Mouse (Mus musculus) cerebellum, adult 9-10 months (tissue): ENCODE measurements around the gene Zfp318.

ENCODE experiments used
- DNase-seq: peaks from one replicate; pipeline ENCODE4 v3.0.0; 2022

Zfp318 gene

DNA sequence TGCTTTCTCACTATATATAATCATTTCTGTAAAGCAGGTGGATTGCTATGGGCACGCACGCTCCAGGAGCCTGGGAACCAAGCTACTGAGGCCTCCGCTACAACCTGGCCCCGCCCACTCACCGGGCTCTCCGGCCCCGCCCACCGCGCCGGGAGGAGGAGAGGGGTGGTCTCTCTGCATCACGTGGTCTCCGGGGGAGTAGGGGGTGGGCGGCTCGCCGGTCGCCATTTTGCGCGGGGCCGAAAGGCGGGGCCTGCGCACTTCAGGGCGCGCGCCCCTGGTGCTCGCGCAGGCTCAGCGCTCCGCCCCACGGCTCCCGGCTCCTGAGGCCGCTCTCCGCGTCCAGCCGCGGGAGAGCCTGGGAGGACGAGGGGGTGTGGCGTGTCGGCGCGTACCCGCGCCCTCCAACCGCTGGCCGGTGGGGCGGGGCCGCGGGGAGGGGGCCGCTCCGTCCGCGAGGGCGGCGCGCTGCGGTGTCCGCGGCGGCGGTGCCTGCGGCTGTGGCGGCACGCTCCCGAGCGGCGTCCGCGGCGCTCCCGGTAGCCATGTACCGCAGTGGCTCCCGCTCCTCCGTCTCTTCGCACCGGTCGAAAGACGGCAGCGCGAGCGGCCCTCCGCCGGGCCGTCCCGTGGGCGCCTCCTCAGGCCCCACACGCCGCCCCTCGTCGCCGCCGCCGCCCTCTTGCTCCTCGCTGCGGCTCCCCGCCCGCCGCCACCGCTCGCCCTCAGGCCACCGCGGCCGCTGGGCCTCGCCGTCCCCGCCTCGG, at the start of gene Zfp318:
Gene Zfp318 (plus strand): TSS at position 438 of the 767 bp plus-strand sequence.
- peak; percentile 96 for DNase-seq

DNA sequence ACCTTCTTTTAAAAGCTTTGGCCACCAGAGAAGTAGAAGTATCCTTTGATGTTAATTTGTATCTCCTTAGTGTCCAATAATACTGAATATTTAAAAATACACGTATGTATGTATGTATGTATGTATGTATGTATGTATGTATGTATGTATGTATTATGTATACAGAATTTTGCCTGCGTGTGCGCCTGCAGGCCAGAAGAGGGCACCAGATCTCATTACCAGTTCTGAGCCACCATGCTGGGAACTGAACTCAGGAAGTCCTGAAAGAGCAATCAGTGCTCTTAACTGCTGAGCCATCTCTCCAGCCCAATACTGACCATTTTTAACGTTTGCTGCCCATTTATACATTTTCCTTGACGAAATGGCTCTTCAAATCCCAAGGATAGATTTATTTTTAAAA, 47.1 kb upstream of the Zfp318 start:
- no peak for DNase-seq

DNA sequence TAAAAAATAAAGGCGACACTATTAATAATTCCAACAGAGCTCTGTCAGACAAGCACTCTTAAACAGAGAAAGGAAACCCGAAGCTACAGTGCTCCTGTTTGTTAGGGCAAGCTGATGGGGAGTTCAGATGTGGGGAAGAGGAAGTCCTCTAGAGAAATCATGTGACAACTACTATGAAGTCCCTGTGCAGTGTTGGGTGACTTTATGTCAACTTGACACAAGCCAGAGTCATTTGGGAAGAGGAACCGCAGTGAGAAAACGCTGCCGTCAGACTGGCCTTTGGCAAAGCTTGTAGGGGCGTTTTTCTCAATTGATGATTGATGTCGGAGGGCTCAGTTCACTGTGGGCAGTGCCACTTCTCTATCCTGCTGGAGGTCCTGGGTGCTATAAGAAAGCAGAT, 42.3 kb upstream of the Zfp318 start:
- no peak for DNase-seq

DNA sequence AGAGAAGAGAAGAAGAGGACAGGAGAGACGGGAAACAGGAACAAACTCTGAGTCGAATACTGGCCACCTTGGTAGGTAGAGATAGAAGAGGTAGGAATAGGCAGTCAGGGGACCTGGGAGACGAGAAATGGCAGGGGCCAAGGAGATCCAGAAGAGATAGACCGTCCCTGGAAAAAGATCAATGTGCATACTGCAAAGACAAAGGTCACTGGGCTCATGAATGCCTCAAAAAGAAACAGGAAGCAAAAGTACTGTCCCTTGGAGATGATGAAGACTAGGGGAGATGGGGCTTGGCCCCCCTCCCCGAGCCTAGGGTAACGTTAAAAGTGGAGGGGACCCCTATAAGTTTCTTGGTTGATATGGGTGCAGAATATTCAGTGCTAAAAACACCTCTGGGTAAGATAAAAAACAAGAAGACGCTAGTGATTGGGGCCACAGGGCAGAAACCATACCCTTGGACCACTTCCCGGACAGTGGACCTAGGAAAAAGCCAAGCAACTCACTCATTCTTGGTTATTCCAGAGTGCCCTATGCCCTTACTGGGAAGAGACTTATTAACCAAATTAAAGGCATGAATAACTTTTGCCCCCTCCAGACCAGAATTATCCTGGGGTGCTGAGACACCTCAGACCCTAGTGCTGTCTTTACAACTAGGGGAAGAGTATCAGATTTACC, 32.4 kb upstream of the Zfp318 start:
- DNase-seq = no peak

DNA sequence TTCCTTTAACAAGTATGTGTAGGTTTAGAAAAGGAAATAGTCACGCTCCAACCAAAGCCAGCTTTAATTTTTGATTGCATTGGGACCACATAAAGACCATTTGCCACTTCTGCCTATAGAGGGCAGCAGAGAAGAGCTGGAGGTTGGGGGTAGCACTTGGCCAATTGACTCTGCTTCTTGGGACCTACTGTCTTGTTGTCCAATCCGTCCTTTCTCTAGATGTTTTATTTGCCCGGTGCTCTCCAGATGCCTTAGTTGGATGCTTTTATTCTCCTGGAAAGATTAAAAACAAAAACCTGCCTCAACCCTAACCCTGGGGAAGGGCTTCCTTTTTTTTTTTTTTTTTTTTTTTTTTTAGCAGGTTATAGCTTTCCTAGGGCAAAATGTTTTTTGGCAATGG, 11.7 kb upstream of the Zfp318 start:
- no peak for DNase-seq

DNA sequence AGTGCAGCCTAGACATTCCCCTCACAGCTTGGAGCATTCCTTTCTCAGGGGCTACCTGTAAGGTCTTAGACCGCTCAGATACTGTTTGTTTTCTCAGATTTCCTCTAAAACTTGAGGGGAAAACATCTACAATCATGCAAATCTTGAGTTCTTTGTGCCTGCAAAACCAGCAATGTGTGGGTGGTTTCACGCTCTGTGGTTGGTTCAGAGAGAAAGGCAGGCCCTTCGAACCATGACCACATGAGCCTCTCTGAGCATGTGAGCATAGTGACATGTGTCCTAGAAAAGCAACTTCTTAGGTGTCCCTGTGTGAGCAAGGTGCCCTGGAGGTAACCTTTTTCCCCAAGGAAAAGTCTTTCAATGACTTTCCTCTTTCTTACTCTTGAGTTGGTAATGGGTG, 5.0 kb upstream of the Zfp318 start:
- no peak for DNase-seq

DNA sequence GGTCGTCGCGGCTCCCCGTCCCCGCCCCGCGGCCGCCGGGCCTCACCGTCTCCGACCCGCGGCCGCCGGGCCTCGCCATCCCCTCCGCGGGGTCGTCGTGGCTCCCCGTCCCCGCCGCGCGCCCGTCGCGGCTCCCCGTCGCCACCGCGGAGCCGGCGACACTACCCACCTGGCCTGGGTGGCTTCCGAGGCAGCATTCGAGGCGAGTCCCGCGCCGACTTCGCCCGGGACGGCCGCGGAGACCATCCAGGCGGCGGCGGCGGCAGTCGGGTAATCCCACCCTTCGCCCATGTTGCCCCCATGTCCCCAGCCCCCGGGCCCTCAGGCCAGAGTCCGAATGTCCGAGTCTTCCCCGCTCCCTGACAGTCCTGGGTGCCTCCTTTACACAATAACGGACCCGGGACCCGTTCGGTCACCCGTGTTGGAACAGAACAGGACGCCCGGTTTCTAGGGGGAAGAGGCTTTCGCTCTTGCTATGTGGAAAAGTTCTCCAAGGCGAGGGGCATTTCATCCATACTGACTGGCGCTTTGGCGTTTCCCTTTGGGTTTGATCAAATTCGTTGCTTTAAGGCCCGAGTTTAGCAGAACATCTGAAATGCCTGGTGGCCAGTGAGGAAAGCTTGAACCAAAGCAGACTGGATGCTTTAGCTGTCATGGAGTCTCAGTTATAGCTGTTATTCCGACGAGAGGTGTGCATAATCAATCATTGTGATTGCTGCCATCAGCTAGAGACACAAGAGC, 700 bp downstream of the Zfp318 start:
- peak; percentile 26 for DNase-seq

DNA sequence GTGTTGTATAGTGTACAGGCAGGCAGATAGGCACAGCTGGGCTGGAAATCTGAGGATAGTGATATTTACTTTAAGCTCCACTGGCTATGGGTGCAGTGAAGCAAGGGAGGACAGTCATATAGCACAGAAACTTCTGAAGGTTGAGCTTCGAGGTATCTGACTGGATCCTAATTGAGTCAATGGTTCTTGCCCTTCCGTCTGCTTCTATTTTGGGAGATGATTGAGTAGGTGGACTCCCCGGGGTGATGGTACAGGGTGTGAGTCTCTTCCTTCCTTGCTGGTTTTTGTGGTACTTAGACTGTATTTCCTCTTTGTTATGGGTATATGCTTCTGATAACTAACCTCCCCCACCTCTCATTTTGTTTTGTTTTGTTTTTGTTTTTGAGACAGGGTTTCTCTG, 4.7 kb downstream of the Zfp318 start:
- DNase-seq = no peak

DNA sequence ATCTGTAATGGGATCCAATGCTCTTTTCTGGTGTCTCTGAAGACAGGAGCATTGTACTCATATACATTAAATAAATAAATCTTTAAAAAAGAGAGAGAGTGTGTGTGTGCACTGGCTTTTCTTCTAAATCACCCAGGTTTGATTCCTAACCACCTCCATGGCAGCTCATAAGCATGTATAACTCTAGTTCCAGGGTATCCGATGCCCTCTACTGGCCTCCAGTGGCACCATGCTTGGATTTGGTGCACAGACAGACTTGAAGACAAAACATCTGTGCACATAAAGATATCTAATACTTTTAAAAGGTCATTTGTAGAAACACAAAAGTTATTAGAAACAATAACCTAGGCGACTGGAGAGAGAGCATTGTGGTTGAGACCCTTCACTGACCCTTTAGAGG, 9.5 kb downstream of the Zfp318 start:
- DNase-seq = peak; percentile 43

DNA sequence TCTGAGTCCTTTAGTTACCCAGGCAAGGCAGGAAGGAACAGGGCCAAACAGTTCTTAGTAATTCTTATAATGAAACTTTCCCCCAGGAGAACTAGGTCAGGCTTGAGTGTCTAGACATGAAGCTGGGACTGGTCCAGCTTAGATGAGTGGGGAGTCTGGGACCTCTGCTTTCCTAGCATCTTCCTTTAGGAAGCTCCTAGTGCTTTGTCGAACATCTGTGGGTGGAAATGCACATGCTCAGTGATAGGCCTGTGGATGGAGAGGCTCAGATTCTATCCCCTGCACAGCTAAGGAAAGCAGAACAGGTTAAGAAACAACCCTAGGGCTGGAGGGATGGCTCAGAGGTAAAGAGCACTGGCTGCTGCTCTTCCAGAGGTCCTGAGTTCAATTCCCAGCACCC, 11.1 kb downstream of the Zfp318 start:
- no peak for DNase-seq

DNA sequence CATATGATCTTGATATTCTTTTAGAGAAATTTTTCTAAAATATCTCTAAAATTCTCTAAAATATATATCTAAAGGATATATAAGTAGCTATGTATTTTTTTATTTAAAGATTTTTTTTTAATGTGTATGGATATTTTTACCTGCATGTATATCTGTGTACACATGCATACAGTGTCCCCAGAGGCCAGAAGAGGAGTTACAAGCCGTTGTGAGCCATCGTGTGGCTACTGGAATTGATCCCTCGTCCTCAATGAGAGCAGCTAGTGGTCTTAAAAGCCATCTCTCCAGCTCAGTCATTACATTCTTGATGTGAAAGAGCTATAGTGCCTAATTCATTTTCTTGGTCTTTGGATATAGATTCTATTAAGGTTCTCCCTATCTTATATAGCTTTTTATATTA, 24.9 kb downstream of the Zfp318 start:
- no peak for DNase-seq

DNA sequence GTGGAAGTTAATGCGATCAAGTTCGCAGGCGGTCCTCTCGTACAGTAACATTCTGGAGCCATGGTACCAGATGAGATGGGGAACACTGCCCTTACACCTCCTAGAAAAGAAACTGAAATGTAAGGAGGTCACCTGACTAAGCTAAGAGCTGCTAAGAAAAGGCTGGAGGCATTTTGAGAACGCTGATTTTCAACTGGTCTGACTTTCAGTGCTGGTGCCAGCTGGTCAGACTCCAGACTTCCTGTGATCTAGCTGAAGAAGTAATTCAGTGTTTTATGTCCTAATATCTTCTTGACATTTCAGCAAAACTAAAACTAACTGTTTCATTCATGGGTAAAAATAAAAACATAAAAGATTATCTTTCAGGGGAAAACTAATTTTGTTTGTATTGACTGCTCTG, 35.1 kb downstream of the Zfp318 start:
- DNase-seq = no peak

DNA sequence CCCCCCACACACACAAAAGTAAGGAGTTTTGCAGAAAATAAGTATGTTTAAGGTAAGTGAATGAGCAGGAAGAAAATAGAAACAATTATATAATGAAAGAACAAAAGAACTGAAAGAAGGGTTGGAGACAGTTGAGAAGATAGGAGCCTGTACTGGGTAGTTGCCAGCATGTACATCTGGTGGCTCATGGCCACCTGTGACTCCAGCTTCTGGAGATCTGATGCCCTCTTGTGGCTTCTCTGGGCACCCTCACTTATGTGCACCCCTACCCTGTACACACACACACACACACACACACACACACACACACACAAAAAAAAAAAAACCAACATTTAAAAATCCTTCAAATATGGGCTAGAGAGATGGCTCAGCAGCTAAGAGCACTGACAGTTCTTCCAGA, 36.2 kb downstream of the Zfp318 start:
- DNase-seq = no peak

DNA sequence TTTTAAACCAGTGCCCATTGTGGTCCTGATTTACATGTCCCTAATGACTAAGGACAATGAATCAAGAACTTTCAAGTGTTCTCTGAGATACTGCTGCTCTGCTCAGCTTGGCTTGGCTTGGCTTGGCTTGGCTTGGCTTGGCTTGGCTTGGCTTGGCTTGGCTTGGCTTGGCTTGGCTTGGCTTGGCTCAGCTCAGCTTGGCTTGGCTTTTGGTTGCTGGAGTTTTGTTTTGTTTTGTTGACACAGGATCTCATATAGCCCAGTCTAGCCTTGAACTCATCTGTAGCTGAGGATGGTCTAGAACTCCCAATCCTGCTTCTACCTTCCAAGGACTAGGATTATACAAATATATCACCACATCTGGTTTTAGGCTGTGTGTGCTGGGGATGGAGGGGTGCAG, 43.0 kb downstream of the Zfp318 start:
- DNase-seq = no peak

DNA sequence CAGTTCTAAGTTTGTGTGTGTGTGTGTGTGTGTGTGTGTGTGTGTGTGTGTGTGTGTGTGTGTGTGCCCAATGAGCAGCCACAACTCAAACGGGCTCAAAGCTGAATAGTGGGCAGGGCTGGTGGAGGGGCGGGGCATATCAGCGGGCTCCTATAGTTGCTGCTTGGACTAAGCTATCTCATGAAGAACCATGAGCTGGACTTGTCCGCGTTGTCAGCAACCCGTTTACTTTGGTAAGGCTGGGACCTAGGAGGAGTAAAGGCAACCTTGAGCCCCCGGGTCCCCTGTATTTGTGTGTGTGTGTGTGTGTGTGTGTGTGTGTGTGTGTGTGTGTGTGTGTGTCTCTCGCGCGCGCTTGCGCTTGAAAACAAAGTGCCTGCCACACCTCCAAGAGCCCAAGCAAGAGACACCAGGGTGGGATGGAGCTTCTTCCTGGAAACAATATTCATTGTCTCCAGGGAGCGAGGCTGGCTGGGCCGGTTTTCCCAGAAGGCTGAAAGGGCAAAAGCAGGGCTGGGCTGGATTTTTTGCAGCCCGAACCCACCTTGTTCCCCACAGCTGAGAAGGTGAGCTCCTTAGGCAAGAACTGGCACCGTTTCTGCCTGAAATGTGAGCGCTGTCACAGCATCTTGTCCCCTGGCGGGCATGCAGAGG, 45.4 kb downstream of the Zfp318 start, which contains the start of gene Crip3:
Gene Crip3 (plus strand): TSS at position 166 of the 654 bp plus-strand sequence.
- no peak for DNase-seq

DNA sequence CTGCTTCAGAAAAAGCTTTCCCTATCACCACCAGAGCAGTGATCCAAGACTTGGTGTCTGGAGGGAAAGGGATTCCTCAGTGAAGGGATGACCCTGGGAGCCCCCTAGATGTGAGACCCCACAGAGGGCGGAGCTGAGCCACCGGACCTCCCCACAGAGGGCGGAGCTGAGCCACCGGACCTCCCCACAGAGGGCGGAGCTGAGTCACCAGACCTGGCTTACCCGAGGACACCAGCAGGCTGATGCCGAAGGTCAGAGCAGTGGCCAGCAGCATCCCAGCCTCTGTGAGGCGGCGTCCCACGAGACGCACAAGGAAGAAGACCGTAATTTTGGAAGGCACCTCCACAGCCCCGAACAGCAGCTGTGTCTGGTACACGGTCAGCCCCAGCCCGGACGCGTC, 50.1 kb downstream of the Zfp318 start:
- no peak for DNase-seq

DNA sequence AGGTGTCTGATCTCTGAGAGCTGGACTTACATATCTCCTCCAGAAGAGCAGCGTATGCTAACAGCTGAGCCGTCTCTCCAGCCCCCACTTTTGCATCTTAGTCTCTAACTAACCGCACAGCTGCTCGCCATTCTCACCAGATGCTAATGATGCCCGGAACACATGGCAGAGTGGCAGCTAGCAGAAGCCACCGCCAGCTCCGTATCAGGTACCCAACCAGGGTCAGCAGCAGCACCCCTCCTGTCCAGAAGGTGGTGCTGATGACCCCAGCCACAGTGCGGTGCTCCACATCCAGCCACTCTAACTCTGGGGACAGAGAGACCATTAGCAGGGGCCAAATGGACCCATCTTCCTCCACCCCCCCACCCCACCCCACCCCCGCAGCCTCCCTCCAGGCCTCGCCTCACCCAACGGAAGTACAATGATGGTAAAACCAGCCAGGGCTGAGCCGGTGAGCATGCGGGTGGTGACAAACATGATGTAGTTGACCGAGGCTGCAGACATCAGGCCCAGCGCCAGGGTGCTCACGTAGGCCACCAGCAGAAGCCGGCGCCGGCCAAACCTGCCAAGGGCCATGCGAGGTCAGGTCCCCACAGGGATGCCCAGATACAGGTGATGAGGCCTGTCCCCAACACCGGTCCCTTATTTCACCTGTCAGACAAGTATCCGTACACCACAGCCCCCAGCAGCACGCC, 53.3 kb downstream of the Zfp318 start:
- DNase-seq = peak; percentile 60

DNA sequence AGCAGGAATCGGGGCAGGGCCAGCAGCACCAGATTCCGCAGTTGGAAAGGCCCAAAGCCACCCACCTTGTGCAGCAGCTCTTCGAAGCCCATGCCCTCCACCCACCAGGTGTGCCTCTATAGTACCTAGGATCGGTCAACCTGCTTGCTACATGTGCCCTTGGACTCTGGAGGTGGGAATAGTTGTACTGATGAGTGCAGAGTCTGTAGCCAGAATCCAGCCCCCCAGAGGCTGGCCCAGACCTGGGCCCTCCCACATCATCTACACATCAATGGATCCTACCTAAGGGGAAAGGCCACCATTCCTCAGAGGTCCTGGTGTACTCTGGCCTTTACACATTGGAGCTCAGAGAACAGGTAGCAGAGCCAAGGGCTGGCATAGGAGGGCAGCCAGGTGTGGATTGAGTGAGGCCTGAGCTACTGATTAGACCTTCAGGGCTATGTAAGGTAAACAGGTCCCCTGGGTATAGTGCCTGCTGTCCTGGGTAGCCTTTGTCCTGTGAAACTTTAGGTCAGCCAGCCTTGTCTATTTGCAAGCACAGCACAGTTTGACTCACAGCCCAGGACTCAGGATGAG, 54.9 kb downstream of the Zfp318 start, which contains the start of gene Slc22a7:
Gene Slc22a7 (minus strand): TSS at position 160 of the 576 bp plus-strand sequence.
- no peak for DNase-seq

DNA sequence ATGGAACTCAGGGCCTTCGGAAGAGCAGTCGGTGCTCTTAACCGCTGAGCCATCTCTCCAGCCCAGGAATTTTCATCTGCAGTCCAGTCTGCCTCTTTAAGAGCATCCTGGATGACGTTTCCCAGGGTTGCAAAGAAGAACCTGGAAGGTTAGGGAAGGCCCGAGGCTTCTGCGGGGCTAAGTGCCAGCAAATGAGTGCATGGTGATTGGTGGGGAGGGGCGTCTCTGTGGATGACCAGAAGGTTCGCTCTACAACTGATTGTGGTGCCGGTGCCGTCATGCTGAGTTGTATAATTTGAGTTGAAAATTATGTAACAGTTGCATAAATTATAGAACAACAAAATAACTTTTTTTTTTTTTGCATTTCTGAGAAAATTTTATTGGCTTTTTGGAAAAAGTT, 55.6 kb downstream of the Zfp318 start:
- no peak for DNase-seq

DNA sequence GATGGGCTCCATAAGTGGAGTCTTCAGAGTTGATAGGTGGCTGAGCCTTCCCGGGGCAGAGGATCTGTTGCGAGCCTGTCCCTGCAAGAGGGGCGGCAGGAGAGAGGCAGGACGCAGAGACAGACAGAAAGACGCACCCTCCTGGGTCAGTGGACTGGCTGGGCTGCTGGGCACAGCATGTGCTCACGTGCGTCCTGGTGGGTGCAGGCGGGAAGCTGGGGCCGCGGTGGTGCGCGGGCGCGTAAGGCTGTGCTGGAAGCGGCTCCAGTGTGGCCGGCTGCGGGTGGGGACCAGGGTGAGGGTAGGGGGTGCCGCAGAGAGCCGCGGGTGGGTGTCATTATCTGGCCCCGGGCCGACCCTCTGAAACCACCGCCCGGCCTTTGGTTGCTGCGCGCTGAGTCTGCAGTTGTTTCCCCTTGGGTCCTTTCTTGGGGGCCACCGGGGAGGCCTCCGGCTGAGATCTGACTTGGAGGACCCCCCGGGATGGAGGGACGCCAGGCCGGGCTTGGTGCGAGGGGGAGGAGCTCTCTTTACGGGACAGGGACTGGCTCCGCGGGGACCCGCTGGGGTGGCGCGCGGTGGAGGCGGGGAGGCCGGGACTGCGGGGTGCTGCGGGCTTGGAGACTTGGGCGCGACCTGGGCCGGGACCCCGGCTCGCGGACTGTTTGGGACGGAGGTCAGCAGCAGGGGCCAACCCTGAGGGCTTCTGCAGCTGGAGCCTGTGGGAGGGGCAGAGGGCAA, 61.5 kb downstream of the Zfp318 start:
- no peak for DNase-seq

DNA sequence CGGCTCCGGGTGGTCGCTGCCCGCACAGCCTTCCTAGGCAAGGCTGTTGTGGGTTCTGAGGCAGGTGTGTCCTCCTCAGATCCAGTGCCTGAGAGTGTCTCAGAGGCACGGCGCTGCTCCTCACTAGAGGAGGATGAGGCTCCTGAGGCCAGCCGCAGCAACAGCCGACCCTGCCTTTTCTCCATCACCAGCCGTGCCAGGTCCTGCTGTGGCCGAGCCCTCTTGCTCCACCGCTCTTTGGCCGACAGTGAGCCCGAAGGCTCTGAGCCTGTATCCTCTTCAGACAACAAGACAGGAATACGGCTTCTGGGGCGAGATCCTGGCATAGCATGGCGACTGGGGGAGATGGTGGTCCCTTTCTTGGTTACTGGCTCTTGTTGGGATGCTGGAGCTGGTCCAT, 62.7 kb downstream of the Zfp318 start:
- DNase-seq = no peak

DNA sequence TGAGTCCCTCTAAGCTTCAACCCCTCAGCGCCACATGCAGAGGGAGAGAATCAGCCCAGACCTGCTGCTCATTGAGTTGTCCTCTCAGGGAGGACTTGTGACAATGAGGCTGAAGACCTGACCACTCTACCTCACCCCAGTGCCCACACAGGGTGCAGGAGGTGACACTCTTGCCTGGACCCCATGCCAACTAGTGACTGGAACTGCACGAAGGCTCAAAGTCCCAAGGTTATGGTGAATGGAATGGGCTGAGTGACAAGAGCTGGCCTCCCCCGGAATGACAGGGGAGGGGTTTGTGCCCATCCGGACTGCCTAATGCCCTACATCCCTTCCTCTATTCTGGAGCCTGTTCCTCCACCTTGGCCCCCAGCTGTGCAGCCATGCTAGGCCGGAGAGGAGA, 69.2 kb downstream of the Zfp318 start:
- DNase-seq = no peak
